Mouse (Mus musculus): ENCODE data around the gene Ube2i. TPM values are rescaled to one million over a fixed set of nuclear protein-coding genes. Genes with fewer than 3 reads are reported as not detected.

Gene Ube2i
- 755 and 766 TPM in 2 replicates for polyA plus RNA-seq (2015; fragmentation: Nextera tagmentation; extraction: Ambion mirVana)

- no peak for ATAC-seq
- peak within 1 kb of the TSS; percentile 100 for H3K9ac ChIP-seq
- peaks cover 10% of the 10 kb centered on the region for H3K36me3 ChIP-seq (ENCODE audit: poor library complexity, severe bottlenecking)
- H3K27me3 ChIP-seq: peaks cover 7% of the 10 kb centered on the region
- peak within 1 kb of the TSS; percentile 93 for H3K4me2 ChIP-seq
- H3K9me3 ChIP-seq (replicated peaks): no peaks in the 10 kb centered on the region
- H3K4me3 ChIP-seq: peak within 1 kb of the TSS; percentile 94
- 86% methylated on average over 9 of the region's 9 CpGs for WGBS
- H3K4me1 ChIP-seq: peaks cover 33% of the 10 kb centered on the region
- H3K27ac ChIP-seq: peak within 1 kb of the TSS; percentile 97
Measured at GRCm38 (mm10) chr17:25274571-25275346, at the start of gene Ube2i. Gene Ube2i (minus strand): TSS chr17:25274622.

GRCm38 (mm10) chr17:25322930-25323329, 48.5 kb upstream of the Ube2i start:
- H3K36me3 ChIP-seq (ENCODE audit: poor library complexity, severe bottlenecking): no peaks in the 10 kb centered on the region
- H3K9me3 ChIP-seq (replicated peaks): no peaks in the 10 kb centered on the region
- H3K4me1 ChIP-seq: no peaks in the 10 kb centered on the region
- no peak overlapping the region for H3K4me2 ChIP-seq
- no peaks in the 10 kb centered on the region for H3K27me3 ChIP-seq
- no peak for ATAC-seq
- H3K9ac ChIP-seq: no peak overlapping the region
- 16% methylated on average over 2 of the region's 2 CpGs for WGBS
- H3K27ac ChIP-seq: no peak overlapping the region
- no peak overlapping the region for H3K4me3 ChIP-seq

GRCm38 (mm10) chr17:25320819-25321218, 46.4 kb upstream of the Ube2i start:
- no peak overlapping the region for H3K9ac ChIP-seq
- 92% methylated on average over 8 of the region's 8 CpGs for WGBS
- no peaks in the 10 kb centered on the region for H3K9me3 ChIP-seq (replicated peaks)

GRCm38 (mm10) chr17:25318354-25318753, 43.9 kb upstream of the Ube2i start, which contains the start of gene Prss29:
Gene Prss29 (plus strand): TSS chr17:25318654.
- ATAC-seq: no peak
- Histone ChIP-seq H3K36me3 (ENCODE audit: poor library complexity, severe bottlenecking) (no peaks in the 10 kb centered on the region), H3K4me1 (no peaks in the 10 kb centered on the region), H3K9ac (no peak within 1 kb of the TSS), H3K27me3 (no peaks in the 10 kb centered on the region), H3K9me3 (replicated peaks) (no peaks in the 10 kb centered on the region), H3K4me3 (no peak within 1 kb of the TSS), H3K4me2 (no peak within 1 kb of the TSS), H3K27ac (no peak within 1 kb of the TSS)
- 79% methylated on average over 5 of the region's 5 CpGs for WGBS

More at GRCm38 (mm10) chr17:25320819-25321218, 46.4 kb upstream of the Ube2i start:
- Histone ChIP-seq H3K27me3 (no peaks in the 10 kb centered on the region), H3K27ac (no peak overlapping the region), H3K4me2 (no peak overlapping the region), H3K4me1 (no peaks in the 10 kb centered on the region), H3K4me3 (no peak overlapping the region), H3K36me3 (ENCODE audit: poor library complexity, severe bottlenecking) (no peaks in the 10 kb centered on the region)
- ATAC-seq: no peak

GRCm38 (mm10) chr17:25308346-25308745, 33.9 kb upstream of the Ube2i start, which contains the start of gene Prss28:
Gene Prss28 (plus strand): TSS chr17:25308646.
- no peaks in the 10 kb centered on the region for H3K9me3 ChIP-seq (replicated peaks)
- H3K27me3 ChIP-seq: no peaks in the 10 kb centered on the region
- H3K4me3 ChIP-seq: no peak within 1 kb of the TSS
- 83% methylated on average over 4 of the region's 4 CpGs for WGBS
- H3K4me2 ChIP-seq: no peak within 1 kb of the TSS
- no peak within 1 kb of the TSS for H3K27ac ChIP-seq
- no peaks in the 10 kb centered on the region for H3K4me1 ChIP-seq
- H3K36me3 ChIP-seq (ENCODE audit: poor library complexity, severe bottlenecking): no peaks in the 10 kb centered on the region
- H3K9ac ChIP-seq: no peak within 1 kb of the TSS
- ATAC-seq: no peak

GRCm38 (mm10) chr17:25298094-25298493, 23.7 kb upstream of the Ube2i start, which contains the start of gene Prss34:
Gene Prss34 (plus strand): TSS chr17:25298394.
- H3K4me1 ChIP-seq: no peaks in the 10 kb centered on the region
- no peaks in the 10 kb centered on the region for H3K36me3 ChIP-seq (ENCODE audit: poor library complexity, severe bottlenecking)
- no peak within 1 kb of the TSS for H3K9ac ChIP-seq
- no peak within 1 kb of the TSS for H3K4me2 ChIP-seq
- no peak within 1 kb of the TSS for H3K4me3 ChIP-seq
- peaks cover 9% of the 10 kb centered on the region; the same call in 1 of the 2 replicates for H3K27me3 ChIP-seq
- 92% methylated on average over 5 of the region's 5 CpGs for WGBS
- H3K9me3 ChIP-seq (replicated peaks): no peaks in the 10 kb centered on the region
- H3K27ac ChIP-seq: no peak within 1 kb of the TSS
- ATAC-seq: no peak

GRCm38 (mm10) chr17:25294111-25294510, 19.7 kb upstream of the Ube2i start:
- Histone ChIP-seq H3K27ac (no peak overlapping the region), H3K9ac (no peak overlapping the region), H3K9me3 (replicated peaks) (no peaks in the 10 kb centered on the region), H3K36me3 (ENCODE audit: poor library complexity, severe bottlenecking) (no peaks in the 10 kb centered on the region), H3K4me1 (no peaks in the 10 kb centered on the region), H3K27me3 (0 out of 2 replicates have a peak, but pooled peaks cover 5% of the 10 kb centered on the region), H3K4me3 (no peak overlapping the region), H3K4me2 (no peak overlapping the region)
- no peak for ATAC-seq
- 84% methylated on average over 1 of the region's 1 CpGs for WGBS

GRCm38 (mm10) chr17:25293495-25293894, 19.1 kb upstream of the Ube2i start:
- H3K4me2 ChIP-seq: no peak overlapping the region
- H3K36me3 ChIP-seq (ENCODE audit: poor library complexity, severe bottlenecking): no peaks in the 10 kb centered on the region
- H3K4me3 ChIP-seq: no peak overlapping the region
- H3K9me3 ChIP-seq (replicated peaks): no peaks in the 10 kb centered on the region
- H3K9ac ChIP-seq: no peak overlapping the region
- no peaks in the 10 kb centered on the region for H3K4me1 ChIP-seq
- ATAC-seq: no peak
- no peak overlapping the region for H3K27ac ChIP-seq
- WGBS: 88% methylated on average over 5 of the region's 5 CpGs
- H3K27me3 ChIP-seq: 0 out of 2 replicates have a peak, but pooled peaks cover 5% of the 10 kb centered on the region

- H3K4me2 ChIP-seq: no peak overlapping the region
- no peaks in the 10 kb centered on the region for H3K9me3 ChIP-seq (replicated peaks)
- no peak overlapping the region for H3K9ac ChIP-seq
- H3K36me3 ChIP-seq (ENCODE audit: poor library complexity, severe bottlenecking): no peaks in the 10 kb centered on the region
- 0 out of 2 replicates have a peak, but pooled peaks cover 3% of the 10 kb centered on the region for H3K27me3 ChIP-seq
- no peaks in the 10 kb centered on the region for H3K4me1 ChIP-seq
- 32% methylated on average over 4 of the region's 4 CpGs for WGBS
- H3K27ac ChIP-seq: no peak overlapping the region
- ATAC-seq: no peak
- no peak overlapping the region for H3K4me3 ChIP-seq
Measured at GRCm38 (mm10) chr17:25290411-25290810, 16.0 kb upstream of the Ube2i start.

GRCm38 (mm10) chr17:25288842-25289241, 14.4 kb upstream of the Ube2i start:
- Histone ChIP-seq H3K4me1 (no peaks in the 10 kb centered on the region), H3K4me2 (no peak overlapping the region), H3K36me3 (ENCODE audit: poor library complexity, severe bottlenecking) (no peaks in the 10 kb centered on the region), H3K9ac (no peak overlapping the region), H3K27me3 (0 out of 2 replicates have a peak, but pooled peaks cover 3% of the 10 kb centered on the region), H3K27ac (no peak overlapping the region), H3K9me3 (replicated peaks) (no peaks in the 10 kb centered on the region), H3K4me3 (no peak overlapping the region)
- WGBS: 20% methylated on average over 4 of the region's 4 CpGs
- no peak for ATAC-seq

- H3K27me3 ChIP-seq: no peaks in the 10 kb centered on the region; the same call in 1 of the 2 replicates
- H3K27ac ChIP-seq: no peak overlapping the region
- H3K36me3 ChIP-seq (ENCODE audit: poor library complexity, severe bottlenecking): no peaks in the 10 kb centered on the region
- no peak overlapping the region for H3K4me2 ChIP-seq
- no peaks in the 10 kb centered on the region for H3K9me3 ChIP-seq (replicated peaks)
- 17% methylated on average over 3 of the region's 3 CpGs for WGBS
- H3K4me1 ChIP-seq: no peaks in the 10 kb centered on the region
- no peak overlapping the region for H3K4me3 ChIP-seq
- no peak for ATAC-seq
- H3K9ac ChIP-seq: no peak overlapping the region
Measured at GRCm38 (mm10) chr17:25285033-25285432, 10.6 kb upstream of the Ube2i start.

- 48% methylated on average over 11 of the region's 11 CpGs for WGBS
- no peaks in the 10 kb centered on the region for H3K36me3 ChIP-seq (ENCODE audit: poor library complexity, severe bottlenecking)
- peaks cover 7% of the 10 kb centered on the region for H3K27me3 ChIP-seq
- H3K4me2 ChIP-seq: no peak overlapping the region
- H3K4me3 ChIP-seq: no peak overlapping the region
- no peaks in the 10 kb centered on the region for H3K4me1 ChIP-seq
- no peak overlapping the region for H3K27ac ChIP-seq
- ATAC-seq: no peak
- H3K9me3 ChIP-seq (replicated peaks): no peaks in the 10 kb centered on the region
- no peak overlapping the region for H3K9ac ChIP-seq
Measured at GRCm38 (mm10) chr17:25282133-25282532, 7.7 kb upstream of the Ube2i start.

Data from forebrain, embryonic 13.5 days (tissue).